Mouse (Mus musculus): ENCODE results near the gene Tspan1.

GRCm38 (mm10) chr4:116192286-116192835 is 25.0 kb upstream of the Tspan1 start:
- TF ChIP-seq POLR2A (IDR thresholded peaks at IDR 0.05; ENCODE audit: borderline replicate concordance, control insufficient read depth, low read depth, low read length) (no peak), CTCF (IDR thresholded peaks at IDR 0.05; ENCODE audit: control insufficient read depth, insufficient read depth, low read length) (no peak)

Data from bone marrow, adult 2 months (tissue).